Mouse (Mus musculus) MEL (cell line): ENCODE results near the gene Lrpap1.

ENCODE experiments used
- CTCF ChIP-seq, 3 experiments: IDR thresholded peaks in 2 of 3; conservative IDR thresholded peaks in 1 of 3; 2 replicates each; pipeline ENCODE4 v1.5.1; 2011 to 2012; ENCODE audit warnings: low read length in 3 of 3, low read depth in 2 of 3, mild to moderate bottlenecking in 2 of 3, improper control_type of control experiment in 1 of 3, inconsistent platforms in 1 of 3, mixed read lengths in 1 of 3, moderate library complexity in 1 of 3; ENCODE audit not compliant: control insufficient read depth in 1 of 3, insufficient read depth in 1 of 3, poor library complexity in 1 of 3, severe bottlenecking in 1 of 3
- EP300 ChIP-seq, 2 experiments: IDR thresholded peaks; 2 replicates each; pipeline ENCODE4 v1.6.1; 2011; ENCODE audit warnings: improper control_type of control experiment in 2 of 2, low read length in 2 of 2, low read depth in 1 of 2, mild to moderate bottlenecking in 1 of 2
- POLR2A ChIP-seq, 2 experiments: IDR thresholded peaks; 2 replicates each; pipeline ENCODE4 v1.6.1; 2011 to 2012; ENCODE audit warnings: low read length in 2 of 2, mild to moderate bottlenecking in 2 of 2, control low read depth in 1 of 2, improper control_type of control experiment in 1 of 2, low read depth in 1 of 2, moderate library complexity in 1 of 2; ENCODE audit not compliant: control insufficient read depth in 1 of 2, insufficient read depth in 1 of 2, poor library complexity in 1 of 2
- POLR2AphosphoS2 ChIP-seq: IDR thresholded peaks from 2 replicates; pipeline ENCODE4 v1.6.1; 2011; ENCODE audit warnings: low read length, improper control_type of control experiment
- SMC3 ChIP-seq: IDR thresholded peaks from 2 replicates; pipeline ENCODE4 v1.6.1; 2011; ENCODE audit warnings: low read depth, low read length, improper control_type of control experiment
- TCF12 ChIP-seq: IDR thresholded peaks from 2 replicates; pipeline ENCODE4 v1.6.1; 2014; ENCODE audit warnings: low read depth, mild to moderate bottlenecking, inconsistent platforms, low read length, improper control_type of control experiment, moderate library complexity
- USF1 ChIP-seq: IDR thresholded peaks from 2 replicates; pipeline ENCODE4 v1.6.1; 2014; ENCODE audit warnings: low read depth, mild to moderate bottlenecking, inconsistent platforms, low read length, improper control_type of control experiment, moderate library complexity
- ZMIZ1 ChIP-seq: IDR thresholded peaks from 2 replicates; pipeline ENCODE4 v1.6.1; 2012; ENCODE audit warnings: low read depth, mild to moderate bottlenecking, inconsistent platforms, low read length, improper control_type of control experiment, moderate library complexity
- ZNF384 ChIP-seq: IDR thresholded peaks from 2 replicates; pipeline ENCODE4 v1.6.1; 2012; ENCODE audit warnings: low read depth, mild to moderate bottlenecking, inconsistent platforms, low read length, improper control_type of control experiment

DNA sequence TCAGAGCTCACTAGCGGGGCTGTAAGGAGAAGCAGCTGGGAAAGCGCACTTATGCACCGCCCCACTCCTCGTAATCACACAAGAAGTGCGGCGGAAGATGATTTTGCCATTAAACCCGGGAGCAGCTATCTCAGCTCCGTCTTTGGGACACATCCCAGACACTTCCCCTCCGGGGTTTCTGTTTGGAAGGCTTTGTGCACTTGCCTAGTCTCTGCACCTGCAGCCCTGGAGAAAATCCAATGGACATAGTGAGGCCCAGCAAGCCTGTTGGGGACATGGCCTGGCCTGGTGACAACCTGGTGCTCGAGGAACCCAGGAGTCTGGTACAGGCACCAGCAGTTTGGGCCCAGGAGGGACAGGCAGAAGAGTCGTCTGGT lies 344 bp upstream of the Lrpap1 start:
- TF ChIP-seq SMC3 (no peak), CTCF (IDR thresholded peaks at IDR 0.05 in 2 of 3, conservative IDR thresholded peaks at IDR 0.05 in 1 of 3; ENCODE audit: control insufficient read depth in 1 of 3, insufficient read depth in 1 of 3, low read depth in 2 of 3, low read length in 3 of 3, poor library complexity in 1 of 3, severe bottlenecking in 1 of 3) (no peak), POLR2A (IDR thresholded peaks at IDR 0.05; ENCODE audit: control insufficient read depth in 1 of 2, insufficient read depth in 1 of 2, low read depth in 1 of 2, low read length in 2 of 2, poor library complexity in 1 of 2) (no peak), EP300 (IDR thresholded peaks at IDR 0.05; ENCODE audit: low read depth in 1 of 2, low read length in 2 of 2) (no peak), ZMIZ1 (no peak), TCF12 (no peak), USF1 (no peak; the same call in 1 of the 2 replicates), POLR2AphosphoS2 (no peak), ZNF384 (no peak)
